Mouse (Mus musculus) stomach, embryonic 16.5 days (tissue): ENCODE measurements at regions not wholly inside any gene's neighbourhood (a gene's known extent, or its start where the extent isn't known, plus 50 kb on each side); places are given as distances from the start of the nearest gene placed in this dataset.
"Not testable (repeated sequence)": the region's sequence is repeated elsewhere in the genome, so short reads cannot be mapped to it uniquely, and the experiment has no call there.

Experiments used
- ATAC-seq: fragments of 200-750 bp; cut with Nextera tagmentation; 2 replicates; pipeline ENCODE4 v1.8.0; 2017; ENCODE audit warnings: moderate number of reproducible peaks, moderate TSS enrichment; ENCODE audit not compliant: insufficient read depth, low FRiP score
- H3K27ac ChIP-seq: fragments of 300-500 bp; sonication (generic); 2 replicates; pipeline ENCODE4 v1.5.1; 2014; ENCODE audit warnings: low read length
- H3K27me3 ChIP-seq: fragments of 300-500 bp; sonication (generic); 2 replicates; pipeline ENCODE4 v1.6.1; 2014; ENCODE audit warnings: low read length, control low read depth, mixed read lengths; ENCODE audit not compliant: control insufficient read depth, insufficient read depth
- H3K36me3 ChIP-seq: fragments of 300-500 bp; sonication (generic); 2 replicates; pipeline ENCODE4 v1.6.1; 2014; ENCODE audit warnings: low read length; ENCODE audit not compliant: control insufficient read depth, insufficient read depth
- H3K4me1 ChIP-seq: fragments of 300-500 bp; sonication (generic); 2 replicates; pipeline ENCODE4 v1.6.1; 2014; ENCODE audit warnings: low read length, control low read depth, mixed read lengths; ENCODE audit not compliant: control insufficient read depth, insufficient read depth
- H3K4me2 ChIP-seq: fragments of 300-500 bp; sonication (generic); 2 replicates; pipeline ENCODE4 v1.6.1; 2014; ENCODE audit warnings: low read depth, low read length, mixed read lengths
- H3K4me3 ChIP-seq: fragments of 300-500 bp; sonication (generic); replicated peaks from 2 replicates; pipeline ENCODE4 v1.5.1; 2014; ENCODE audit warnings: mild to moderate bottlenecking, low read length
- H3K9ac ChIP-seq: fragments of 300-500 bp; sonication (generic); 2 replicates; pipeline ENCODE4 v1.6.1; 2014; ENCODE audit warnings: low read length
- H3K9me3 ChIP-seq: fragments of 300-500 bp; sonication (generic); replicated peaks from 2 replicates; pipeline ENCODE4 v1.6.1; 2016; ENCODE audit warnings: low read length, control low read depth; ENCODE audit not compliant: control insufficient read depth
- WGBS: fragments of 180-500 bp; shearing (Covaris S2); extraction: QIAGEN DNeasy Blood & Tissue Kit; methylation state at CpG from one replicate; pipeline ENCODE4 v1.1.7; 2014; 5-methylcytosine and 5-hydroxymethylcytosine counted together

DNA sequence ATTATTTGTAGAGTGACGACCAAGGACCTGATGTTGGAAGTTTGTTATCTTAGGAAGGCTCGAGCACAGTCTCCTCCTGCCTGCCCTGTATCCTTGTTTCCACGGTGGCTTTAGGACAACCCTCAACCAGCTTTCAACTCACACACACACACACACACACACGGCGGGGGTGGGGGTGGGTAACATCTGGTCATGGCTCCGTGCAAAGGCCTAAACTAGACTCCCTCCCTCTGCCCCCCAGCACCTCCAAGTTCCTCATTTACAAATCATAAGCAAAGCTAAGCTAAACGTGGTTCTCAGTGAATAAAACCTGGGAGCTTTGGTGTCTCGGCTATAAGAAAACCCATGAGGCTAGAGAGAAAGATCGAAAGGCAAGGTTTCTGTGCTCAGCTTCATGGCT is 281.3 kb downstream of the Gadd45g start:
- Histone ChIP-seq H3K9me3 (no peaks in the 10 kb centered on the region; the same call in 1 of the 2 replicates), H3K9ac (no peak overlapping the region), H3K27me3 (no peaks in the 10 kb centered on the region), H3K27ac (no peak overlapping the region), H3K4me2 (no peak overlapping the region), H3K4me1 (no peaks in the 10 kb centered on the region), H3K4me3 (no peak overlapping the region), H3K36me3 (no peaks in the 10 kb centered on the region)
- ATAC-seq: no peak
- WGBS: 76% methylated on average over 9 of the region's 9 CpGs

- no peak overlapping the region for H3K4me3 ChIP-seq
- WGBS: 79% methylated on average over 4 of the region's 4 CpGs
- no peak overlapping the region for H3K27ac ChIP-seq
- no peaks in the 10 kb centered on the region for H3K27me3 ChIP-seq
- H3K9me3 ChIP-seq: no peaks in the 10 kb centered on the region; the same call in 1 of the 2 replicates
- no peak overlapping the region for H3K9ac ChIP-seq
- ATAC-seq: no peak
- no peaks in the 10 kb centered on the region for H3K4me1 ChIP-seq
- H3K4me2 ChIP-seq: no peak overlapping the region
- no peaks in the 10 kb centered on the region for H3K36me3 ChIP-seq
These were observed 283.0 kb downstream of the Gadd45g start for GRCm38 (mm10) chr13:52129466-52129865.

GRCm38 (mm10) chr13:52133202-52133601 is 286.7 kb downstream of the Gadd45g start:
- WGBS: 45% methylated on average over 3 of the region's 3 CpGs
- H3K4me3 ChIP-seq: no peak overlapping the region
- no peaks in the 10 kb centered on the region for H3K36me3 ChIP-seq
- H3K27ac ChIP-seq: no peak overlapping the region
- H3K9ac ChIP-seq: no peak overlapping the region
- ATAC-seq: no peak
- H3K4me2 ChIP-seq: no peak overlapping the region
- no peaks in the 10 kb centered on the region for H3K4me1 ChIP-seq
- H3K9me3 ChIP-seq: no peaks in the 10 kb centered on the region; the same call in 1 of the 2 replicates
- H3K27me3 ChIP-seq: no peaks in the 10 kb centered on the region

DNA sequence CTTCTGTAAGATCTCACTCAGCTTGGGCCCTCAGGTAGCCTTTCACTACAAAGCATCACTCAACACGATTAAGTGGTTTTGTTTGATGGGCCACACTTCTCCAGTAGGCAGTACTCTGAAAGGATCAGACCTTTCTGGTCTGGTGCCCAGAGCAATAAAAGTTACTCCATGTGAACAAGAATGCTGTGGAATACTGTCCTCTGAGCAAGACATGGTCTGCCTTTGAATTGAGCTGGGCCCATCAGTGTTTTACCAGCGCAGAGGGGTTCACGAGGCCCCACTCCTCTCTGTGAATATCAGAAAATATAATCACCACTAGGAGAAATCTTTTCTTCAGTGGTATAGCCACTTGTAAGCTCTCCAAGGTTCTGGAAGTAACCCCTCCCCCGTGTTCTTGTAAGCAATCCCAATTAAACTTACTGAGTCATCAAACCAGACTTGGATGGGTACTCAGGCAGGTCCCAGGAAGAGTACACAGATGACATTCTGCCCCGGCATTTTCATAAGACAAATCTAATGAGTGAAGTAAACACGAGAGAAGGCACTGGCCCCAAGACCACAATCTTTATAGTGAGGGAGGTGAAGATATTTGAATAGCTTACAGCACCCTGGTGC is 292.0 kb downstream of the Gadd45g start:
- H3K4me3 ChIP-seq: no peak overlapping the region
- WGBS: 72% methylated on average over 6 of the region's 6 CpGs
- no peaks in the 10 kb centered on the region for H3K36me3 ChIP-seq
- no peak overlapping the region for H3K9ac ChIP-seq
- no peaks in the 10 kb centered on the region for H3K4me1 ChIP-seq
- H3K27me3 ChIP-seq: no peaks in the 10 kb centered on the region
- H3K9me3 ChIP-seq: no peaks in the 10 kb centered on the region
- H3K4me2 ChIP-seq: no peak overlapping the region
- H3K27ac ChIP-seq: no peak overlapping the region
- ATAC-seq: no peak

GRCm38 (mm10) chr13:52139140-52139809 is 292.8 kb downstream of the Gadd45g start:
- H3K4me2 ChIP-seq: no peak overlapping the region
- no peaks in the 10 kb centered on the region for H3K27me3 ChIP-seq
- 33% methylated on average over 15 of the region's 15 CpGs for WGBS
- no peak overlapping the region for H3K27ac ChIP-seq
- no peak for ATAC-seq
- no peak overlapping the region for H3K9ac ChIP-seq
- no peaks in the 10 kb centered on the region for H3K36me3 ChIP-seq
- H3K4me3 ChIP-seq: no peak overlapping the region
- H3K9me3 ChIP-seq: no peaks in the 10 kb centered on the region
- no peaks in the 10 kb centered on the region for H3K4me1 ChIP-seq

DNA sequence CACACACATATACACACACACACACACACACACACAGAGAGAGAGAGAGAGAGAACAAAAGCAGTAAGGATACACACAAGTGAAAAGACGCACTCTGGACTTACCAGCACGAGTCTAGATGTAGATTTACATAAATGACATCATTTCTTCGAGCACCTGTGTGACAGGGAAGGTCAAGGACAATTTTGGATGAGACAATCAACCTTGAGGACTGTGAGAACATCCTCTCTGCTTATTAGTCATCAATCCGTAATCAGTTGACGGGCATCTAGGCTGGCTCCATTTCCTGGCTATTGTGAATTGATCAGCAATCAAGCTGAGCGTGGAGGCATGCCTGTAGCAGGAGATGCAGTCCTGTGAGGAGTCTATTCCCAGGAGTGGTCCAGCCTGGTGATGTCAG is 293.7 kb downstream of the Gadd45g start:
- WGBS: 70% methylated on average over 6 of the region's 6 CpGs
- Histone ChIP-seq H3K36me3 (no peaks in the 10 kb centered on the region), H3K9ac (no peak overlapping the region), H3K9me3 (peaks cover 5% of the 10 kb centered on the region; the same call in 1 of the 2 replicates), H3K4me3 (no peak overlapping the region), H3K4me1 (no peaks in the 10 kb centered on the region), H3K4me2 (no peak overlapping the region), H3K27me3 (no peaks in the 10 kb centered on the region), H3K27ac (no peak overlapping the region)
- ATAC-seq: no peak

DNA sequence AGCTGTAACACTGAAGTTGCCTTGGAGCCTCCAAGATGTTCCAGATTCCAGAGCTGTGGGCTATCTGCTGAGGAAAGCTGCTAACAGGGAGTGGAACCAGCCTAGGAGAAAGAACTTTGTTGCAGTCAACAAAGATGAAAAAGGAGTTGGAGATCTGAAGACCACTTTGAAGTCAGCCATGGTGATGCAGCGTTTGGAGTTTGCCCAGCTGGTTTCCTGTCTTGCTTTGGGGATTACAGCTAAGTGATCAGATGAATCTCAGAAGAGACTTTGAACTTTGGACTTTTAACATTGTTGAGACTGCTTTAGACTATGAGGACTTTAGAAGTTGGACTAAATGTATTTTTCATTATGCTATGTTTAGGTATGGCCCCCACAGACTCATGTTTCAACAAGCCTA is 297.6 kb downstream of the Gadd45g start:
- not testable (repeated sequence) for H3K4me3 ChIP-seq, H3K9ac ChIP-seq, ATAC-seq, H3K4me1 ChIP-seq, H3K27me3 ChIP-seq, H3K4me2 ChIP-seq, H3K36me3 ChIP-seq, H3K27ac ChIP-seq
- WGBS: 61% methylated on average over 1 of the region's 1 CpGs
- H3K9me3 ChIP-seq: peaks cover 11% of the 10 kb centered on the region; the same call in 1 of the 2 replicates

DNA sequence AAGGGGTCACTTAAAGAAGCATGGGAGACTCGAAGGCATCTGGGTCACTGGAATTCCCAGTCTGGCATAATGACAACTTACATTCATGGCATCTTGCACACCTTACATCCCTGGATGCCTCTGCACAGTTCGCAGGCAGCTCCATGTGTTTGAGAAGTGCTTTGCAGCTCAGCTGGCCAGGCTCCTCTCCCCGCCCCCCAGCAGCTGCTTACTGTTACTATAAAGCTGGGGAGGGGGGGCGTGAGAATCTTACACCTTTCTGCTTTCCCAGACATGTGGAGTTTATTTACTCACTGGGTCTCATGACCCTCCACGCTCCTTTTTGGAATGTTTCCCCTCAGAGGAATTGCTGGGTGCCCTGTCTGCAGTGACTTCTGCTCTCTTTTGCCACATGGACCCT is 299.4 kb downstream of the Gadd45g start:
- H3K4me3 ChIP-seq: no peak overlapping the region
- no peak overlapping the region for H3K9ac ChIP-seq
- no peaks in the 10 kb centered on the region for H3K27me3 ChIP-seq
- no peak overlapping the region for H3K4me2 ChIP-seq
- no peak overlapping the region for H3K27ac ChIP-seq
- H3K9me3 ChIP-seq: peaks cover 11% of the 10 kb centered on the region; the same call in 1 of the 2 replicates
- no peak for ATAC-seq
- no peaks in the 10 kb centered on the region for H3K4me1 ChIP-seq
- H3K36me3 ChIP-seq: no peaks in the 10 kb centered on the region
- 67% methylated on average over 5 of the region's 5 CpGs for WGBS

GRCm38 (mm10) chr13:52150281-52150680 is 303.8 kb downstream of the Gadd45g start:
- Histone ChIP-seq H3K27me3 (no peaks in the 10 kb centered on the region), H3K9ac (no peak overlapping the region), H3K9me3 (peaks cover 5% of the 10 kb centered on the region; the same call in 1 of the 2 replicates), H3K4me3 (no peak overlapping the region), H3K4me2 (no peak overlapping the region), H3K4me1 (peaks cover 21% of the 10 kb centered on the region), H3K36me3 (no peaks in the 10 kb centered on the region), H3K27ac (no peak overlapping the region)
- ATAC-seq: no peak
- WGBS: 84% methylated on average over 8 of the region's 8 CpGs
